Mouse (Mus musculus) ES-E14 (cell line): ENCODE results near the gene Fam120a.

Source experiments
- CHD2 ChIP-seq: IDR thresholded peaks from 2 replicates; pipeline ENCODE4 v1.6.1; 2014; ENCODE audit warnings: mild to moderate bottlenecking, low read depth, low read length, inconsistent platforms
- HCFC1 ChIP-seq: IDR thresholded peaks from 2 replicates; pipeline ENCODE4 v1.6.1; 2012; ENCODE audit warnings: low read length, inconsistent platforms, borderline replicate concordance; ENCODE audit not compliant: insufficient read depth
- MAFK ChIP-seq: IDR thresholded peaks from 2 replicates; pipeline ENCODE4 v1.6.1; 2014; ENCODE audit warnings: mild to moderate bottlenecking, low read depth, low read length, inconsistent platforms; ENCODE audit not compliant: insufficient read depth

GRCm38 (mm10) chr13:48890260-48890960 is 77.4 kb downstream of the Fam120a start:
- TF ChIP-seq MAFK: no peak
- no peak for TF ChIP-seq CHD2
- TF ChIP-seq HCFC1: no peak
